Mouse (Mus musculus) urinary bladder, adult 2 months (tissue): Measurements from ENCODE around the gene Slc44a3. TPM values are rescaled to one million over a fixed set of nuclear protein-coding genes. Genes with fewer than 3 reads are reported as not detected.
A peak's percentile ranks its signal among the peaks of the same experiment; 100 is the strongest.

Experiments
- DNase-seq: peaks from one replicate; pipeline ENCODE4 v3.0.0; 2022; ENCODE audit warnings: low spot score
- polyA plus RNA-seq: library from polyadenylated mRNA; depleted of rRNA; stranded (reverse); fragments of >200 nt; gene quantifications from 2 replicates; pipeline ENCODE4 v1.2.3, GENCODE M21; 2012

The Slc44a3 gene
- polyA plus RNA-seq, 1 experiment = 15.7 TPM

GRCm38 (mm10) chr3:121460473-121461193 is 71.6 kb downstream of the Slc44a3 start:
- no peak for DNase-seq

- no peak for DNase-seq
These were observed 73.4 kb downstream of the Slc44a3 start for GRCm38 (mm10) chr3:121458545-121459492.

GRCm38 (mm10) chr3:121451404-121451803 is 80.8 kb downstream of the Slc44a3 start:
- no peak for DNase-seq

- DNase-seq = no peak
These were observed 82.7 kb downstream of the Slc44a3 start for GRCm38 (mm10) chr3:121449527-121449926.

- peak; percentile 31 for DNase-seq
These were observed 83.6 kb downstream of the Slc44a3 start for GRCm38 (mm10) chr3:121448606-121449005.

- DNase-seq = no peak
These were observed 84.2 kb downstream of the Slc44a3 start for GRCm38 (mm10) chr3:121448029-121448468.

- no peak for DNase-seq
These were observed 85.8 kb downstream of the Slc44a3 start for GRCm38 (mm10) chr3:121446454-121446853.

- DNase-seq = no peak
These were observed 87.8 kb downstream of the Slc44a3 start for GRCm38 (mm10) chr3:121444414-121444813.

GRCm38 (mm10) chr3:121443861-121444271 is 88.3 kb downstream of the Slc44a3 start:
- no peak for DNase-seq

GRCm38 (mm10) chr3:121442288-121442687 is 89.9 kb downstream of the Slc44a3 start:
- no peak for DNase-seq

GRCm38 (mm10) chr3:121441504-121441903 is 90.7 kb downstream of the Slc44a3 start:
- DNase-seq = no peak

GRCm38 (mm10) chr3:121439623-121440161 is 92.5 kb downstream of the Slc44a3 start:
- no peak for DNase-seq

- DNase-seq = no peak
These were observed 94.2 kb downstream of the Slc44a3 start for GRCm38 (mm10) chr3:121437996-121438395.

- no peak for DNase-seq
These were observed 95.1 kb downstream of the Slc44a3 start for GRCm38 (mm10) chr3:121437070-121437469.

- DNase-seq = no peak
These were observed 96.9 kb downstream of the Slc44a3 start for GRCm38 (mm10) chr3:121435296-121435695.

GRCm38 (mm10) chr3:121433968-121434533 is 98.2 kb downstream of the Slc44a3 start:
- DNase-seq = no peak

GRCm38 (mm10) chr3:121433359-121433758 is 98.8 kb downstream of the Slc44a3 start:
- no peak for DNase-seq

GRCm38 (mm10) chr3:121430289-121430936 is 101.8 kb downstream of the Slc44a3 start:
- no peak for DNase-seq

GRCm38 (mm10) chr3:121429469-121429868 is 102.7 kb downstream of the Slc44a3 start:
- no peak for DNase-seq

- no peak for DNase-seq
These were observed 103.4 kb downstream of the Slc44a3 start for GRCm38 (mm10) chr3:121428696-121429259.

- DNase-seq = no peak
These were observed 104.0 kb downstream of the Slc44a3 start for GRCm38 (mm10) chr3:121428230-121428629.
